Mouse (Mus musculus) CH12.LX (cell line): ENCODE results near the gene Mks1. TPM values are rescaled to one million over a fixed set of nuclear protein-coding genes. Genes with fewer than 3 reads are reported as not detected.

ENCODE experiments used
- DNase-seq: peaks from one replicate; pipeline ENCODE4 v3.0.0-alpha.2; 2013; ENCODE audit errors: extremely low read depth
- H3K27ac ChIP-seq: 2 replicates; pipeline ENCODE4 v1.5.1; 2012; ENCODE audit warnings: low read depth, mild to moderate bottlenecking, control low read depth, moderate library complexity; ENCODE audit not compliant: insufficient read depth
- H3K27me3 ChIP-seq: replicated peaks from 2 replicates; pipeline ENCODE3; 2012; ENCODE audit warnings: inconsistent platforms
- H3K36me3 ChIP-seq, 2 experiments: replicated peaks in 1 of 2; 2 replicates each; pipeline versions ENCODE3 to v1.6.1; 2012; ENCODE audit warnings: inconsistent platforms in 1 of 2, low read length in 1 of 2, mild to moderate bottlenecking in 1 of 2, mixed read lengths in 1 of 2, moderate library complexity in 1 of 2; ENCODE audit not compliant: control insufficient read depth in 1 of 2, insufficient read depth in 1 of 2
- H3K4me1 ChIP-seq, 2 experiments: 2 replicates each; pipeline ENCODE4 v1.6.1; 2012; ENCODE audit warnings: inconsistent platforms in 1 of 2, moderate library complexity in 1 of 2; ENCODE audit not compliant: insufficient read depth in 2 of 2, control insufficient read depth in 1 of 2
- H3K4me2 ChIP-seq: 2 replicates; pipeline ENCODE4 v1.6.1; 2012; ENCODE audit warnings: low read depth, mild to moderate bottlenecking, control low read depth; ENCODE audit not compliant: poor library complexity, insufficient read depth, severe bottlenecking
- H3K4me3 ChIP-seq, 3 experiments: fragments of 150-350 bp in 1 of 3; sonication (generic) in 1 of 3; replicated peaks in 1 of 3; 2 replicates each; pipeline versions ENCODE3 to v1.5.1; 2011 to 2012; ENCODE audit warnings: low read depth in 2 of 3, low read length in 2 of 3, mild to moderate bottlenecking in 2 of 3, moderate library complexity in 2 of 3, control low read depth in 1 of 3, improper control_type of control experiment in 1 of 3, inconsistent platforms in 1 of 3, mixed read lengths in 1 of 3; ENCODE audit not compliant: poor library complexity in 1 of 3
- H3K79me2 ChIP-seq: replicated peaks from 2 replicates; pipeline ENCODE4 v1.6.1; 2012; ENCODE audit warnings: mild to moderate bottlenecking, moderate library complexity; ENCODE audit not compliant: control insufficient read depth, poor library complexity, insufficient read depth, severe bottlenecking; ENCODE audit errors: extremely low read depth
- H3K9ac ChIP-seq: 2 replicates; pipeline ENCODE4 v1.6.1; 2012; ENCODE audit warnings: low read depth, mild to moderate bottlenecking, control low read depth, moderate library complexity; ENCODE audit not compliant: insufficient read depth
- H3K9me3 ChIP-seq: replicated peaks from 2 replicates; pipeline ENCODE3; 2012; ENCODE audit warnings: low read length, inconsistent platforms, mixed read lengths
- CHD1 ChIP-seq: IDR thresholded peaks from 2 replicates; pipeline ENCODE4 v1.6.1; 2012; ENCODE audit warnings: low read depth, low read length, improper control_type of control experiment, inconsistent platforms
- CHD2 ChIP-seq: IDR thresholded peaks from 2 replicates; pipeline ENCODE4 v1.6.1; 2011; ENCODE audit warnings: low read length, improper control_type of control experiment
- CTCF ChIP-seq, 2 experiments: IDR thresholded peaks in 1 of 2; conservative IDR thresholded peaks in 1 of 2; 2 replicates each; pipeline ENCODE4 v1.5.1; 2011 to 2012; ENCODE audit warnings: low read depth in 2 of 2, low read length in 2 of 2, improper control_type of control experiment in 1 of 2, inconsistent platforms in 1 of 2, mild to moderate bottlenecking in 1 of 2, moderate library complexity in 1 of 2
- E2F4 ChIP-seq: IDR thresholded peaks from 2 replicates; pipeline ENCODE4 v1.6.1; 2011; ENCODE audit warnings: low read depth, low read length, improper control_type of control experiment; ENCODE audit not compliant: insufficient replicate concordance
- ELF1 ChIP-seq: IDR thresholded peaks from 2 replicates; pipeline ENCODE4 v1.6.1; 2014; ENCODE audit warnings: low read depth, mild to moderate bottlenecking, inconsistent platforms, low read length, improper control_type of control experiment
- EP300 ChIP-seq: IDR thresholded peaks from 2 replicates; pipeline ENCODE4 v1.6.1; 2011; ENCODE audit warnings: low read length, improper control_type of control experiment
- ETS1 ChIP-seq: conservative IDR thresholded peaks from 2 replicates; pipeline ENCODE4 v1.6.1; 2012; ENCODE audit warnings: low read depth, mild to moderate bottlenecking, inconsistent platforms, low read length, improper control_type of control experiment, moderate library complexity
- IRF4 ChIP-seq: IDR thresholded peaks from 2 replicates; pipeline ENCODE4 v1.6.1; 2014; ENCODE audit warnings: low read depth, mild to moderate bottlenecking, inconsistent platforms, low read length, improper control_type of control experiment
- JUN ChIP-seq: IDR thresholded peaks from 2 replicates; pipeline ENCODE4 v1.6.1; 2011; ENCODE audit warnings: low read depth, mild to moderate bottlenecking, low read length, improper control_type of control experiment, moderate library complexity; ENCODE audit not compliant: insufficient read depth
- JUND ChIP-seq: conservative IDR thresholded peaks from 2 replicates; pipeline ENCODE4 v1.6.1; 2011; ENCODE audit warnings: low read depth, low read length, improper control_type of control experiment
- KAT2A ChIP-seq: IDR thresholded peaks from 2 replicates; pipeline ENCODE4 v1.6.1; 2012; ENCODE audit warnings: low read length, improper control_type of control experiment, inconsistent platforms; ENCODE audit not compliant: insufficient replicate concordance
- MAX ChIP-seq: IDR thresholded peaks from 2 replicates; pipeline ENCODE4 v1.6.1; 2011; ENCODE audit warnings: low read length, improper control_type of control experiment
- MAZ ChIP-seq: IDR thresholded peaks from 2 replicates; pipeline ENCODE4 v1.6.1; 2012; ENCODE audit warnings: low read depth, mild to moderate bottlenecking, inconsistent platforms, low read length, improper control_type of control experiment, moderate library complexity
- MXI1 ChIP-seq: IDR thresholded peaks from 2 replicates; pipeline ENCODE4 v1.6.1; 2011; ENCODE audit warnings: mild to moderate bottlenecking, low read depth, low read length, improper control_type of control experiment
- MYC ChIP-seq: IDR thresholded peaks from 2 replicates; pipeline ENCODE4 v1.6.1; 2011; ENCODE audit warnings: low read depth, mild to moderate bottlenecking, improper control_type of control experiment, low read length
- NRF1 ChIP-seq: IDR thresholded peaks from 2 replicates; pipeline ENCODE4 v1.6.1; 2014; ENCODE audit warnings: low read depth, mild to moderate bottlenecking, inconsistent platforms, low read length, improper control_type of control experiment, moderate library complexity
- PAX5 ChIP-seq: IDR thresholded peaks from 2 replicates; pipeline ENCODE4 v1.6.1; 2012; ENCODE audit warnings: low read length, inconsistent platforms, mixed read lengths
- POLR2A ChIP-seq: IDR thresholded peaks from 2 replicates; pipeline ENCODE4 v1.6.1; 2011; ENCODE audit warnings: low read depth, mild to moderate bottlenecking, improper control_type of control experiment, low read length
- RAD21 ChIP-seq: IDR thresholded peaks from 2 replicates; pipeline ENCODE4 v1.6.1; 2011; ENCODE audit warnings: low read depth, mild to moderate bottlenecking, low read length, improper control_type of control experiment, moderate library complexity
- SIN3A ChIP-seq: IDR thresholded peaks from 2 replicates; pipeline ENCODE4 v1.6.1; 2012; ENCODE audit warnings: low read length, improper control_type of control experiment, inconsistent platforms
- TBP ChIP-seq: conservative IDR thresholded peaks from 2 replicates; pipeline ENCODE4 v1.6.1; 2011; ENCODE audit warnings: low read depth, low read length, improper control_type of control experiment
- TCF12 ChIP-seq: IDR thresholded peaks from 2 replicates; pipeline ENCODE4 v1.6.1; 2014; ENCODE audit warnings: low read depth, mild to moderate bottlenecking, inconsistent platforms, low read length, improper control_type of control experiment
- UBTF ChIP-seq: IDR thresholded peaks from 2 replicates; pipeline ENCODE4 v1.6.1; 2012; ENCODE audit warnings: low read depth, mild to moderate bottlenecking, inconsistent platforms, low read length, improper control_type of control experiment, moderate library complexity
- USF1 ChIP-seq: IDR thresholded peaks from 2 replicates; pipeline ENCODE4 v1.6.1; 2014; ENCODE audit warnings: low read depth, mild to moderate bottlenecking, inconsistent platforms, low read length, improper control_type of control experiment
- USF2 ChIP-seq: conservative IDR thresholded peaks from 2 replicates; pipeline ENCODE4 v1.6.1; 2011; ENCODE audit warnings: low read depth, low read length, improper control_type of control experiment
- ZC3H11A ChIP-seq: IDR thresholded peaks from 2 replicates; pipeline ENCODE4 v1.6.1; 2012; ENCODE audit warnings: low read depth, mild to moderate bottlenecking, inconsistent platforms, low read length, improper control_type of control experiment
- ZMIZ1 ChIP-seq: IDR thresholded peaks from 2 replicates; pipeline ENCODE4 v1.6.1; 2012; ENCODE audit warnings: low read depth, mild to moderate bottlenecking, inconsistent platforms, low read length, improper control_type of control experiment
- ZNF384 ChIP-seq: IDR thresholded peaks from 2 replicates; pipeline ENCODE4 v1.6.1; 2012; ENCODE audit warnings: low read depth, low read length, improper control_type of control experiment, inconsistent platforms
- dilution Hi-C: fragments of 300-500 bp; cut with MboI; formaldehyde crosslinking; loops from 2 replicates; pipeline ENCODE4 v1.14.3; 2020; ENCODE audit warnings: low sequenced_read_pairs; ENCODE audit not compliant: extremely low pct_unique_long_range_greater_than_20kb, extremely low pct_ligation_motif_present
- in situ Hi-C: fragments of 300-500 bp; cut with MboI; formaldehyde crosslinking; loops from 3 replicates; pipeline ENCODE4 v1.14.3; 2019; ENCODE audit warnings: low sequenced_read_pairs, low pct_ligation_motif_present, low pct_unique_long_range_greater_than_20kb, mixed read lengths
- polyA plus RNA-seq: library from polyadenylated mRNA; unstranded; fragments of >175 nt; gene quantifications from 2 replicates; pipeline ENCODE4 v1.2.1, GENCODE M21; 2012; ENCODE audit warnings: low read depth; ENCODE audit not compliant: insufficient read length
- total RNA-seq, 2 experiments: library from RNA; depleted of rRNA; stranded (reverse); fragments of 300-350 nt in 1 of 2; fragments of >200 nt in 1 of 2; gene quantifications; 2 replicates each; pipeline ENCODE4 v1.2.3; 2012 to 2014

Mks1 gene
- total and polyA plus RNA-seq, 3 experiments = 20.4 to 26.3 (median 24.4) TPM

- H3K4me3 ChIP-seq = no peak overlapping the region
- no peaks in the 10 kb centered on the region for H3K36me3 ChIP-seq
- peaks cover 45% of the 10 kb centered on the region for H3K27me3 ChIP-seq
- TF ChIP-seq POLR2A (no peak), USF2 (no peak), MYC (no peak), MXI1 (no peak), E2F4 (no peak), UBTF (no peak), ZNF384 (no peak), CHD1 (no peak), CTCF (conservative IDR thresholded peaks at IDR 0.05 in 1 of 2, IDR thresholded peaks at IDR 0.05 in 1 of 2; ENCODE audit: low read depth in 2 of 2, low read length in 2 of 2) (no peak), JUND (no peak), PAX5 (no peak), MAX (no peak), SIN3A (no peak), RAD21 (no peak), CHD2 (no peak)
- H3K9ac ChIP-seq = no peak overlapping the region
- no peak for DNase-seq
- H3K9me3 ChIP-seq = peaks cover 2% of the 10 kb centered on the region
- no peak overlapping the region for H3K4me2 ChIP-seq
- dilution Hi-C loops (no loop called here), in situ Hi-C loops (no loop called here)
- 0 out of 4 replicates have a peak, but pooled peaks cover 0 to 6% of the 10 kb centered on the region in 2 experiments for H3K4me1 ChIP-seq
- no peaks in the 10 kb centered on the region for H3K79me2 ChIP-seq
- no peak overlapping the region for H3K27ac ChIP-seq
Measured at GRCm38 (mm10) chr11:87884856-87885255, 31.8 kb downstream of the Mks1 start.

- dilution Hi-C loops (no loop called here), in situ Hi-C loops (no loop called here)
- Histone ChIP-seq H3K27ac (no peak within 1 kb of the TSS), H3K4me1 (peaks cover 0 to 12% of the 10 kb centered on the region in 2 experiments; a peak in 1 of 4 replicates), H3K9ac (no peak within 1 kb of the TSS), H3K4me3 (no peak within 1 kb of the TSS)
- no peak for DNase-seq
- TF ChIP-seq ZC3H11A (no peak), NRF1 (no peak), ZMIZ1 (no peak), UBTF (no peak), ETS1 (no peak), IRF4 (no peak), EP300 (no peak), PAX5 (no peak), TBP (no peak), ELF1 (no peak), TCF12 (no peak), RAD21 (no peak), KAT2A (no peak), JUN (no peak), MAZ (no peak), USF2 (no peak), USF1 (no peak)
- TF ChIP-seq, all 38 proteins: peak for 0
- Histone ChIP-seq H3K4me2 (no peak within 1 kb of the TSS), H3K79me2 (no peaks in the 10 kb centered on the region), H3K9me3 (no peaks in the 10 kb centered on the region), H3K27me3 (peaks cover 48% of the 10 kb centered on the region), H3K36me3 (no peaks in the 10 kb centered on the region)
Measured at GRCm38 (mm10) chr11:87892168-87892567, 39.2 kb downstream of the Mks1 start, which contains the start of gene Olfr462. TSS of gene Olfr462 (minus strand) at chr11:87892268.
